Mouse (Mus musculus) spleen, embryonic (tissue): ENCODE results near the gene Higd1b.

Experiments used
- CTCF ChIA-PET: fragments of 350-600 bp; sonication (Branson Sonifier 250); formaldehyde crosslinking; loops from one replicate; lab custom pipeline; 2022; lab: Charles Lee

Higd1b gene

GRCm38 (mm10) chr11:102838126-102838525 lies 2.5 kb downstream of the Higd1b start:
- CTCF ChIA-PET = no interaction called here

GRCm38 (mm10) chr11:102838616-102839150 lies 3.0 kb downstream of the Higd1b start:
- CTCF ChIA-PET = no interaction called here

GRCm38 (mm10) chr11:102845926-102846325 lies 10.3 kb downstream of the Higd1b start:
- CTCF ChIA-PET = interaction anchor here (0.5 kb wide), 1 partner anchor 83 kb away, joined by 3 read pairs; no protein-coding TSS in a partner anchor

- CTCF ChIA-PET = no interaction called here
Measured at GRCm38 (mm10) chr11:102851883-102852282, 16.2 kb downstream of the Higd1b start.

GRCm38 (mm10) chr11:102853760-102854159 lies 18.1 kb downstream of the Higd1b start:
- CTCF ChIA-PET = no interaction called here

- CTCF ChIA-PET = no interaction called here
Measured at GRCm38 (mm10) chr11:102855941-102856340, 20.3 kb downstream of the Higd1b start.

GRCm38 (mm10) chr11:102858951-102859350 lies 23.3 kb downstream of the Higd1b start:
- CTCF ChIA-PET = no interaction called here

GRCm38 (mm10) chr11:102859933-102860332 lies 24.3 kb downstream of the Higd1b start:
- CTCF ChIA-PET = no interaction called here

- CTCF ChIA-PET = no interaction called here
Measured at GRCm38 (mm10) chr11:102864272-102864671, 28.6 kb downstream of the Higd1b start.

GRCm38 (mm10) chr11:102874801-102875334 lies 39.2 kb downstream of the Higd1b start:
- CTCF ChIA-PET = no interaction called here

- CTCF ChIA-PET = no interaction called here
Measured at GRCm38 (mm10) chr11:102879558-102879957, 43.9 kb downstream of the Higd1b start.

GRCm38 (mm10) chr11:102880585-102881313 lies 45.1 kb downstream of the Higd1b start, which contains the start of the genes Eftud2 and Ccdc103:
TSS of gene Eftud2 (minus strand) at chr11:102880985.
TSS of gene Ccdc103 (plus strand) at chr11:102881204.
- CTCF ChIA-PET = interaction anchor here (0.8 kb wide), 1 partner anchor 10 kb away, joined by 4 read pairs; no protein-coding TSS in a partner anchor

- CTCF ChIA-PET = interaction anchor here (0.8 kb wide), 1 partner anchor 11 kb away, joined by 4 read pairs; no protein-coding TSS in a partner anchor
Measured at GRCm38 (mm10) chr11:102881314-102882198, 45.9 kb downstream of the Higd1b start.

- CTCF ChIA-PET = no interaction called here
Measured at GRCm38 (mm10) chr11:102884616-102885219, 49.1 kb downstream of the Higd1b start, which contains the start of gene Fam187a. TSS of gene Fam187a (plus strand) at chr11:102885169.

GRCm38 (mm10) chr11:102887433-102887832 lies 51.8 kb downstream of the Higd1b start:
- CTCF ChIA-PET = interaction anchor here (0.6 kb wide), 1 partner anchor 31 kb away, joined by 3 read pairs; no protein-coding TSS in a partner anchor
